Mouse (Mus musculus): ENCODE data around the gene Gpr68.

DNA sequence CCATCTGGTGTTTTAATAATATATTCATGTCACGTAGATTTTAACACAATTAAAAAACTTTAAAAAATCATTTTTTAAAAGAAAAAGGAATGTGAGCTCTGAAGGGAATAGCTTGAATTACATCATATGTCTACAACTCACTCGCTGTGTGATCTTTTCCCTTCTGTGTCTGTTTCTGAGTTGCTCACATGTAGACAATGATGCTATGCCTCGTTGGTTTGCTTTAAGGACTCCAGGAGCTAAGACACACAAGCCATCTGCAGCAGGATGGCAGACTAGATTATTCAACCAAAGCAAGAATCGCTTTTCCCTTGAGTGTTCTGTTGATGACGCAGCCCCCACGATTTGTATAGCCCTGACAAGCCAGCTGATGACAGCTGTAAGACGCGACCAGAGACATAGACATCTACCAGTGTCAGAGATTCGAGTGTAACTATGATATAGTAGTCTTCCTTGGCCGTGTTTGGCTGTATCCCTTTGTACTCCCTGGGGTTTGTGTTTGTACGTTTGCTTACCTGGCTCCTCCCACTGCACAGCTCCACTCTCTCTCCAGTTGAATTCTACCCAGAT is 42.4 kb downstream of the Gpr68 start:
- TF ChIP-seq POLR2A (IDR thresholded peaks at IDR 0.05; ENCODE audit: low read depth, low read length) (no peak), CTCF (IDR thresholded peaks at IDR 0.05; ENCODE audit: extremely low read depth, insufficient read length, insufficient replicate concordance, low read depth, low read length) (no peak)
